Mouse (Mus musculus) frontal cortex, postnatal 36 days (tissue): ENCODE data around the gene Tmem240.
A peak's percentile ranks its signal among the peaks of the same experiment; 100 is the strongest.
"Not testable (repeated sequence)": the region's sequence is repeated elsewhere in the genome, so short reads cannot be mapped to it uniquely, and the experiment has no call there.

Source experiments
- DNase-seq, 2 experiments: peaks; one replicate each; pipeline ENCODE4 v3.0.0; 2022; ENCODE audit warnings: low spot score in 2 of 2

Gene Tmem240

DNA sequence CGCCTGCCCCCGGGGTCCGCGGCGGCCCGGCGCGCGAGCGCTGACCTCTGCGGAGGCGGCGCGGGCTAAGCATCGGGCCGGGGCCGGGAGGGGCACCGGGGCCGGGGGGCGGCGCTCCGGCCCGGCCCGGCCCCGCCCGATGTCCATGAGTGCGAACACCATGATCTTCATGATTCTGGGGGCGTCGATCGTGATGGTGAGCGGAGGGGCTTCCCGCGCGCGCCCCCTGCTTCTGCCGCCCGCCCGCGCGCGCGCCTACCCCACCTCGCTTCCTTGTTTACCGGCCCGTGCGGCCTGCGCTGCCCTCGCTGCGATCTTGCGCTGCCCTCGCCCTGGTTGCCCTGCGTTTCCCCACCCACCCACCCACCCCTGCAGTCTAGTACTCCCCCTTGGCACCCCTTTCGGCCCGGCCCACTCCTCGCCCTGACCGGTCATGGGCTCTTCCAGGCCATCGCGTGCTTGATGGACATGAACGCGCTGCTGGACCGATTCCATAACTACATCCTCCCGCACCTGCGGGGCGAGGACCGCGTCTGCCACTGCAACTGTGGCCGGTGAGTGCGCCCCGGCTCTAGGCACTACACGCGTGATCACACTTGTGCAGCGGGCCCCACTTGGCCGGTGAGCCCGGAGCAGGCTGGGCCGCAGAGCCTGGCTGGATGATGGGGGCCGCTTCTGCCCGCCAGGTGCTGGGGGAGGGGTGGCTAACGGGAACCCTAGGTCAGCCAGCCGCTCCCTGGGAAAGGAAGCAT is 527 bp downstream of the Tmem240 start:
- peak in 1 of 2 experiments; percentile 30 for DNase-seq

DNA sequence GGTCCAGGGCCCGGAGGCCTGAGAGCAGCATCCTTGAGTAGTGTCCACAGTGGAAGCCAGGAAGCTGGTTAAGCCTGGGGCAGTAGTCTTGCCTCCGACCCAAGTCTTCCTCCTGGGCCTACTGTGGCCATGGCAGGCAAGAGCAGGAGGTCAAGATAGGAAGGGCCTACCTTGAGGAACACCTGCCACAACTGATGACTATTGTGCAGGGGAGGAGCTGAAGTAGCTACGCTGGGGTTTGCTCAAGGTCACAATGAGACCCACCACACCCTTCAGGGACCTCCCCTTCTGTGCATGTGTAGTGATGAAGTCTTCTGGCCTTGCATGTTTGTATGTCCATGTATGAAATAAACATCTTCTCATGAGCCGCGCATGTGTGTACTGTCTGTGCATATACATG is 1.2 kb downstream of the Tmem240 start:
- DNase-seq = no peak

DNA sequence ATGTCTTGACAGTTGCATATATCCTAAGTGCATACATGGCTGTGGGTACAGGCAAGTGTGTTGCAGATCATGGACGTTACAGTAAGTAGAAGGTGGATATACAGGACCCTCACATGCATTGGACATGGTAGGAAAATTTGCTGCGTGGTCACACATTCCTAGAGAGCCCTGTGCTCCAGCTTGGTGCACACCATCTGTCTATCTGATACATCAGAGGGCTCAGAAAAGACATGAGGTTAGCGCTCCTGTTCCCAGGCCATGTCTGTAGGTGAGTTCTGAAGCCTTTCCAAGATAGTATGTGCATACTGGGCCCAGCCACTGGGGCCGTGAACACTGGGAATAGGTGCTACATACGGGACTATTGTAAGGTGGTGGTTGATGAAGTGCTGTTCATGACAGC is 1.8 kb downstream of the Tmem240 start:
- no peak for DNase-seq

DNA sequence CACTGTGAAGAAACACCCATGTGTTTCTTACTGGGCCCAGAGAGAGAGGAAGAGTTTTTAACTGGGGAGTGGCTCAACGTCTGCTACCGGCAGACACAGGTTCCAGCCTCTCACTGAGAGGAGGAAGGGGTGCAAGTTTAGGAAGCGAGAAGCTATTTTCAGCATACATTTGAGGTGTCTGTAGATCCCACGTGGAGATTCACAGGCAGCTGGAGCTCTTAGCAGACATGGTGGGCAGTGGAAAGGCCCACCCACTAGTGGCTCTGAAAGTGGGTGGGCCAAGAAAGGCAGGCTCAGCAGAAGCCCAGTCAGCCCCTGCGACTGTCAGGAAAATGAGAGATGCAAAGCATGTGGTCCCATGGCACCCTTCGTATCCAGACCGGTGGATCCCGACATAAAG is 3.7 kb downstream of the Tmem240 start:
- DNase-seq = peak in 1 of 2 experiments; percentile 73

DNA sequence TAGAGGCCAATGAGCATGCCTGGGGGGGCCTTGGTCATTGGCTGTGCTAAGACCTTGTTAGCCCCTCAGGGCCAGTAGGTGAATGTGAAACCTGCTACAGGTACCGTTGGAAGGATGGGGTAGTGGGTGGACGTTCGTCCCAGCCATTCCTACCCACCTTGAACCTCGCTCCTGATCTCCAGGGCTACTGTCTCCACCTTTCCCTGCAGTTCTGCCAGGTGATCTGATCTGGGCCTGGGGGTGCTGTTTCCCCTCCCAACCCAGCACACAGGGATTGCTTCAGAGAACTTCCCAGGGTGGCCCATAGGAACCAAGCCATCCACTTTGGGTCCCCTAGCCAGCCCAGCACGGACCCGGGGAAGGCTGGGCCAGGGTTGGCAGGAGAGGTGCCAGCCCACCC is 4.6 kb downstream of the Tmem240 start:
- DNase-seq = no peak

DNA sequence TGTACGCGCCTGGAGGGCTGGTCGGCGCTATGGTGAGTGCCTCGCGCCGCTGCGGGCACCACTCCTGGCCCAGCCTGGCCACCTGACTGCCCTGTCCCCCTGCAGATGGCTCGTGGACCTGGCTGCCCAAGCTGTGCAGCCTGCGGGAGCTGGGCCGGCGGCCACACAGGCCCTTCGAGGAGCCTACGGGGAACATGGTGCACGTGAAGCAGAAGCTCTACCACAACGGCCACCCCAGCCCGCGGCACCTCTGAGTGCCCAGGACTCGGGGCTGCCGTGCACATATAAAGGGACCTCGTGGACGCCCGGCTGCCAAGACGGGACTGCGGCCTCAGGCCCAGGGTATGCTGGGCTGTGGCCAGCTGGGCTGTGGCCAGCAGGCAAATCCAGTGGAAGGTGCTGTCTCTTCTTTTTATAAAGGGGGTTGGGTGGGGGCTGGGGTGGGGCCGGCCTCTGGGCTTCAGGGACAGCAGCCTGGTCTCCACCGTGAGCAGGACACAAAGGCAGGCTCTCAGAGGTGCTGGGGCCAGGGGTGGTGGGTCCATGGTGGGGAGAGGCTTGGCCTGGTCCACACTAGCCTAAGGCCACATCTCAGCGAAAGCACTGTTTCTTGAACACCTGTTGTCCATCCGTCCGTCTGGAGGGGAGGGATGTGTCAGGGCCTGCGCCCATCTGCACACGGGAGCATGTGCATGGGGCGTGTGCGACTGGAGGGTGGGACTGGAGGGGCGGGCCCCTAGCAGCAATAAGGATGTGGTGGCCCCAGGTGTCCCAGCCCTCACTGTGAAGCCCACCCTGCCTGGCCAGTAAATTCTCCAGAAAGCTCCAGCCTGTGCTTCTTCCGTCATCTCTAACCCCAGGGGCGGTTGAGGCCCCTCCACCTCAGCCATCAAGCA is 5.4 kb downstream of the Tmem240 start:
- DNase-seq = no peak

DNA sequence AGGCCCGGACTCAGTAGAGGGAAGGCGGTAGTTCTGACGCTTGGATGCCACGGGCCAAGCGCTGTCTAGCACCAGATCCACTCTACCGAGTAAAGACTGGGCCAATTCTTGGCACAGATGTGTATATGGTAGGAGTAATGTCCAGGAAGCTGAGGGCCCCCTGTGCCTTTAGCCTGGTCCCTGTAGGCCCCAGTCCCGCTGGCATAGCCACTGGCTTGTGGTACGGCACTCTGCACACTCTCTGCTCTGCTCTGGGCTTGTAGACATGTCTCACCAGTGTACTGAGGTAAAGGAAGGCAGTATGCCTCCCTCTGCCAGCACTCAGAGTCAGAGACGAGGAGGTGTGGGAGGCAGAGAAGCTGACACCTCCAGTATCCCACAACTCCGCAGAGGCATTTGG is 6.1 kb downstream of the Tmem240 start:
- DNase-seq = not testable (repeated sequence)

DNA sequence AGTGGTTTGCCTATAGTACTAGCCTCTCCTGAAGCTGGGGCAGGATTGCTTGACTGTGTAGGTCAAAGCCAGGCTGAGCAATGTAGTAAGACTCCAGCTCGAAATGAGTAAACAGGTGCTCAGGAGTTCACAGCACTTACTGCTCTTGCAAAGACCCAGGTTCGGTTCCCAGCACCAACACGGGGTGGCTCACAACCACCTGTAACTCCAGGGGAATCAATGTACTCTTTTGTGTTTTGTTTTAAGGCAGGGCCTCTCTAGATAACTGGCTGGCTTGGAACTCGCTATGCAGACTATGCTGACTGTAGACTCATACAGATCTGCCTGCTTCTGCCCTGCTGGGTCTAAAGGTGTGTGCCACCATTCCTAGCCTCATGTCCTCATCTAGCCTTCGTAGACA is 8.1 kb downstream of the Tmem240 start:
- DNase-seq = no peak

DNA sequence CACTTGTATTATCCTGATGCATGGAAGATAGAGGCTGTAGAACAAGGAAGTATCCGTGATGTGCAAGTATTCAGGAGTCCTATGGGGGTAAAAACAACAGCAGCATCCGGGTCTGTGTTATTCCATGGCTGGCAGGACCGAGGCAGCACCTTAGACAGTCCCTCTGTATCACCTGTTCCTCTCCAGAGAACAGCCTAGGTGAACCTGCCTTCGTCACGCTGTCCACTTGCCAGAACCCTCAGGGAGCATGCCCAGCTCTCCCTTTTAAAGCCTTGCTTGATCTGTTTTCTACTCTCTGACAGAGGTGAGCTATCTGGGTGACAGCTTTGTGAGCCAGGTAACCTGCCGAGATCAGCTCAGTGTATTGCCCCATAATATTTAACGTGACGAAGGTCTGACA is 9.9 kb downstream of the Tmem240 start:
- no peak for DNase-seq

DNA sequence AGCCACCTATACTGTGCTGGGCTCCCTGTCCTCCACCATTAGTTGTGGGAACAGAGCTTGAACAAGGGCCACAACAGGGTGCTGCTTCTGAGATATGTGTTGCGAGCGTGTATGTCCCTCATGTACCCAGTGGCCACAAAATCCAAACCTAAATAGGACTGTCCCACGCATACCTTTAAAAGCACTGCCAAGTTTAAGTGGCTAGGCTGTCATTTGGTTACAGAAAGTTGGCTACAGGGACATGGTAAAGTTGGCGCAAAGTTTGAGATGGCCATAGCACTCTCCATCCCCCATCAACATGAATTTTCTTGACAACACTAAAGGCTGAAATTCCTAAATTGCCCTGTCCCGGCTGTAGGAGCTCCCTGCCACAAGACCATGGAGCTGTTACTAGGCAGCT is 10.5 kb downstream of the Tmem240 start:
- no peak for DNase-seq

DNA sequence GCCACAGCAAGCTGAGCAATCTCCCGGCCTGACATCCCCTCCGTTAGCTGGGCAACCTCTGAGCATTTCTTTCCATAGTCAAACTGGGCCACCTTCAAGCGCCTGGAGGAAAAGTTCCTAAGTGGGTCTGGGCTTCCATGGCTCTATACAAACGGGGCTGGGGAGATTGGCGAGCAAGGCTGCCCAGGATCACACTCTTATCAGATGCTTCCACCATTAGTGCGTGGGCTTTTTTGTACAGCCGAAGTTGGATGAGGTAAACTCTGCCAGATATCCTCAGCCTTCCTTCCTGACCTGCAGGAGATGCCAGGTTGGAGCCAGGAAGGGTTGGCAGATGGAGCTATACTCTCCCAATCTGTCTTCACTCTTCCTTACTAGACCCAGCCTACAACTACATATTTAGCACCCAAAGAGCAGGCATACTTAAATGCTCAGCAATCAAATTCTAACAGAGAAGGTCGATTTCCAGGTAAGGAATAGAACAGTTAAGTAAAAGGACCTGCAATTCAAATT is 11.5 kb downstream of the Tmem240 start:
- no peak for DNase-seq

DNA sequence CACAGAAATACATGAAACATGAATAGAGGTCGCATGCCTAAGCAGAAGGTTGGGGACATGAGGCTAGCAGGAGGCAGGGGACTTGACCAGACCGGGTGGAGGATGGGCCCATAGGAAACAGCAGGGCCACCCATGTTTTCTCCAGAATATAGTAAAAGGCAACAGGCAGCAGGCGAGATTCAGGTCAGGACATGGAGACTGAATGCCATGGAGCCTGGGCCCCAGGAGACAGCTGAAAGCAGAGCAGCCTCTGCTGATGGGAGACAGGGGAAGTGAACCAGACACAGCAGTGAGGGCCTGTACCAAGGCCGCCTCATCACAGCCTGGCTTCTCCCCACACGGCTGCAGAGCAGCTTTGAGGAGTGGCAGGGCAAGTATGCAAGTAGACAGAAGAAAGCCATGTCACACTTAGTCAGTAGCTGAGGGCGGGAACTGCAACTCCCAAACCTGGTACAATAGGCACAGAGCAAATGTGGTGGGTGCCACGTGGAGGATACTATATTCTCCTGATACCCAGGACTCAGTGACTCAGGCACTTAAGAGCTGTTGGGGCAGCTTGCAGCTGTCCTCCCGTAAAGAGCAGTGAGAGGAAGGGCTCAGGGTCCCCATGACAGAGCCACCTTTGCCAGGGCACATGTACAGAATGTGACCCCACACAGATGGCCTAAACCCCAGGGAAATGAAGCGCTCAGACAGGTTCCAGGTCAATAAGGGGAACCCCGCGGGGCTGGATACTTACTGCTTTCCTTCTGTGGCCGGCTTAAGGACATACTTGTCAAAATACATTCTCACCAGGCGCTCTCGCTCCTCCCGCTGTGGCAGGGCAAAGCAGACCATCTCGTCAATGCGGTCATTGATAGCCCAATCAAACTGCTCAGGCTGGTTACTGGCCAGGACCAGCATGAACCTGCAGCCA is 12.2 kb downstream of the Tmem240 start:
- no peak for DNase-seq

DNA sequence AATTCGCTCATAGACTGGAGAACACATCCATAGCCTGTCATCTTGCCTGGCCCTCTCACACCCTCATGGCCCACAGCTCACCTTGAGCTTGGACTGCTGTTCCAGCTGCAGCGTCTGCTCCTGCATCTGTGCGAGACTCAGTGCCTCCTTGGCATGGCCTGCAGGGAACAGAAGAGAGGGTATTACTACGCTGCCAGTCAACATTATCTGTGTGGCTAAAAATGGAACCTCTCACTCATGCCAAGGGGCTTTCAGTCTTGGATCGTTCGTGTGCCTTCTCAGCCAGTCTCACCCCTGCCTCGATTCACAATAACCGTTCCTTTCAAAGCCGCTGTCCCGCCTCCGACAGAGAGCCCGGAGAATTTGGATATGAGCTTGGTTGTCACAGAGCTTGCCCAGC is 22.4 kb downstream of the Tmem240 start:
- no peak for DNase-seq

DNA sequence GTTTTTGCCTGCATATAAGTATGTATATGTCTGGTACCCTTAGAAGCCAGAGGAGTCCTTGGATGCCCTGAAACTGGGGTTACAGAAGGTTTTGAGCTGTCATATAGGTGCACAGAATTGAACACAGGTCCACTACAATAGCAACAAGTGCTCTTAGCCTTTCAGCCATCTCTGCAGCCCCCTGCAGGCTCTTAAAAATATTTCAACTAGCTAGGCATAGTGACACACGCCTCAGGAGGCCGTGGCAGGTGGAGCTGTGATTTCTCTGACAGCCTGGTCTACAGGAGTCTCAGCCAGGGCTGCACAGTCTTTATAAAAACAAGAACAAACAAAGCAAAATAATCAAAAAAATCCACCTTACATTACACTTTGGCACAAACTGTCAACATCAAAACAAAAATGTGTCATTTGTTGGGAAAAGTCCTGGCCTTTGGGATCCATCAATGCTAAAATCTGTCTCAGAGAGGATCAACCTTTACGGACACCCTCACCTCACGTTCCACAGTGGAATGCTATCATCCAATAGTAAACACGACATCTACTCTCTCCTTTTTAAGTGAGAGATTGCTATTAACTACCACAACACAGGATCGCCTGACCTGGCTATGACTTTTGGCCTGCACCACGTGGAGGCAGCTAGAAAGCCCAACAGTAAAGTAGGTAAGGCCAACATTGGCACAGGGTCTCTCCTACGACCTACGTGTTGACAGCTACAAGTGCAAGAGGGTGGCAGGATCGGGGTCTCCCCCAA is 25.4 kb downstream of the Tmem240 start:
- no peak for DNase-seq

DNA sequence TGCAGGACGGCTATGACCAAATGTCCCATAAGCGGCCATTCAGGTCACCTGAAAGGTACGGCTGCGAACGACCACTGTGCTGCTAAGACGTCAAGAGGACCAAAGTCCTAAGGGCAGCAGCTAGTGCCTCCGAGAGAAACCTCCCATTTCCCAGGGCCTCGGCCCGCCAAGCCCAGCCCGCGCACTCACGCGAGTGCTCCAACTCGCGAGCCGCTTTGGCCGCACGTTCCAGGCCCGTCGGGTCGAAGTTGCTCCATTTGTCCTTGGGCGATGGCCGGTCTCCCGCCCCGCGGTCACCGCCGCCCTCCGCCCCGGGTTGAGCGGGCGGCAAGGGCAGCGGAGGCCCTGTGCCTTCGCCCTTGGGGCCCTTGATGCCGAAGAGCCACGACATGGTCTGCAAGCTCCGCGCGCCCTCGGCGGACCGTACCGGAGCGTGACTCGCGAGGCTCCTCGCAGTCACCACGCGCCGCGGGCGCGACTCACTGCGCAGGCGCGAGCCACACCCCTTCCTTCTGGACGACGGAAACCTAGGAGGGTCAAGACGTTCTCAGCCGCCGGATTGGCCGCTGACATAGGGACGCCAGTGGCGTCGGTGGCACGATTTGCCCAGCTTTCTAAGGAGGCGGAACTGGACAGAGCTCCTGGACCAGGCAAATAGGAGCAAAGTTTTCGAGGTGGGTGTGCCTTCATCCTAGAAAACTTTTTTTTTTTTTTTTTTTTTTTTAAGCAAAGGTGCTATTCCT is 26.2 kb downstream of the Tmem240 start, which contains the start of gene Atad3a:
TSS of gene Atad3a (minus strand) at position 481 of the 743 bp plus-strand sequence.
- peak; percentile 98 for DNase-seq

DNA sequence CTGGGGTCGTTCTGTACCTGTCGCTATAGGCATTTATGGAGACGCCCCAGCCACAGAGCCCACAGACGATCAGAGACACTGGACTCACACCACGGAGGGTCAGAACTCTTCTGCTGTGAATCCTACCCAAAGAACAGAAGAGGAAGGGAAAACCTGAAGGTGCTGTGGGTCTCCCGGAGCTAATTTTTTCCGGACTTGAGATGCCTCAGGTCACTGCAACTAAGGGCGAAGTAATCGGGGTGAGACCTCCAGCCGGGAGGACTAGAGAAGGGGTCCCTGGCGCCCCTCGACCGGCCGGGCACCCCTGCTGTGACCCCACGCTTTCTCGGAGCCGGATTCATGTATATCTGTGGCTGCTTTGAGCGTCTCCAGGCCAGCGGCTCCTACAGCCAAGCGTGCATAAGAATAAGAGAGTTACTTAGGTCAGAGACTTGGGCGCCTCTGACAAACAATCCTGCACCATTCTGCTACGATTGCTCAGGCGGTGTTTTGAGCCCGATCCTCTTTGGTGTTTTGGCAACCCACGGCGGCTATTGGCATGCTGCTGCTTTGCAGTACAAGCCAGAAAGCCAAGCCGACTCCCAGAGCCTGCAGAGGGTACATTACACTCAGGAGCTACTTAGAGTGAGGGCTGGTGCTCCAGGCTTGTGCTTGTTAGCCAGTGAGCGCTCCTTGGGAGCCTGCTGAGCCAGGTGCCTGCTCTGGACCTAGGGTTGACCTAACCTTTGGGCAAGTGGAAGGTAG is 26.9 kb downstream of the Tmem240 start:
- DNase-seq = no peak

DNA sequence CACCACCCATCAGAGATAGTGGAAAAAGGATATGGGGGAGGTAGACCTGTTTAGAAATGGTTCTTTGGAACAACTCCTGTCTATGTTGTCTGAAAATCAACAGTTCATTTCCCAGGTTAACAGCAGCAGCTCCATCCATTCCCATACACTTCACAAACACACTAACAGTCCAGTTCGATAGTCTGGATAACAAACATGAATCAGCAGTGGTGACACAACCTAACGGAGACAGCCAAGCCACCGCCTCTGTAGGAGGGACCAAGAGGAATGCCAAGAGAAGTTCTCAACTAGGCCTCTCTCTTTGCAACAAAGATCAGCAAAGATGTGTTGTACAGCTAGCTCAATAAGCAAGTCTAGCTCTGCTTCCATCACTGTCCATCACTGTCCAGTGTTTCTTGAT is 27.8 kb downstream of the Tmem240 start:
- no peak for DNase-seq

DNA sequence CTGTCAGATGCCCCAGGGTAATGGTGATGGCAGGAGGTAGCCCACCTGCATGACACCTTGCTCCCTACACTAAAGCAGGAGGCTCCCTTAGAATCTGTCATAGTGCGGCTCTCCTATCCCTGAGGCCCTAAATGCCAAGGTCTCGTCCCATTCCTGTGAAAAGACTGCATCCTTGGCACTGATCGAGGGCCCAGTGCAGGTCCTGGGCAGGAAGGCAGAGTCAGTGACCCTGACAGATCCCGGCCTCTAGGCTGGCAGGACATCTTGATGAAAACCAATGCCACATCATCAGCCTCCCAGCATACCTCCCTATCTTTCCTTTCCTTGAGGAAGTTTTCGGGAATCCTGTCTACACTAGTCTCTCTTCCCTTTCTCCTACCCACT is 34.9 kb downstream of the Tmem240 start:
- DNase-seq = no peak

DNA sequence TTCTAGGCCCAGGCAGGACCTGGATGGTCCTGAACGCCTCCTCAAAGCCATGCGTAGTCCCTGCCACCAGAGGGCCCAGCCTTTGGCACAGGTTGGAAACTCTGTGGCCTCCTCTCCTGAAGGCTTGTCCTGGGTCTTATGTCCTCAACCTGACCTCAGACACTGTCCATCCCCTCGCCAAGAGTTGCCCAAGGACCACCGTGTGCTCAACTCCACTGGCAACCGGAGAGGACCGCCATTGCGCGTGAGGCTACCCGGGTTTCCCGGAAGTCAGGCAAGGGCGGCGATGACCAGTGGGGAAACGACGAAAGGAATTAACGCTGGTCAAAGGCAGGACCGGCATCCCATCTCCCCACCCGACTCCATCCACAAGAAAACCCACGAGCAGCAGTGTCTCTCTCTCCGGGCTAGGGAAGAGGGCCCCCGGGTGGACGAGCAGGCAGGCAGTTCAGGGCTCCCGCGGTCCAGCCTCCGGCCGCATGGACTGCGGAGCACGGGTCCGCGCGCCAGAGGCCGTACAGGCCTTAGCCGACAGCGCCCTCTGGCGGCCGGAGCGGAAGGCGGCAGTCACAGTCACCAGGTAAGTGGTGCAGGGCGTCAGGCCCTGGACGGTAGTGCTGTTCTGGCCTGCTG is 35.4 kb downstream of the Tmem240 start:
- DNase-seq = peak; percentile 88 to 92
